Mouse (Mus musculus) retina, postnatal 7 days (tissue): Measurements from ENCODE around the gene Pkn3.
"Not testable (repeated sequence)": the region's sequence is repeated elsewhere in the genome, so short reads cannot be mapped to it uniquely, and the experiment has no call there.

ENCODE experiments used
- DNase-seq: peaks from one replicate; pipeline ENCODE4 v3.0.0-alpha.2; 2012; ENCODE audit warnings: low read depth, low spot score

Pkn3 gene

DNA sequence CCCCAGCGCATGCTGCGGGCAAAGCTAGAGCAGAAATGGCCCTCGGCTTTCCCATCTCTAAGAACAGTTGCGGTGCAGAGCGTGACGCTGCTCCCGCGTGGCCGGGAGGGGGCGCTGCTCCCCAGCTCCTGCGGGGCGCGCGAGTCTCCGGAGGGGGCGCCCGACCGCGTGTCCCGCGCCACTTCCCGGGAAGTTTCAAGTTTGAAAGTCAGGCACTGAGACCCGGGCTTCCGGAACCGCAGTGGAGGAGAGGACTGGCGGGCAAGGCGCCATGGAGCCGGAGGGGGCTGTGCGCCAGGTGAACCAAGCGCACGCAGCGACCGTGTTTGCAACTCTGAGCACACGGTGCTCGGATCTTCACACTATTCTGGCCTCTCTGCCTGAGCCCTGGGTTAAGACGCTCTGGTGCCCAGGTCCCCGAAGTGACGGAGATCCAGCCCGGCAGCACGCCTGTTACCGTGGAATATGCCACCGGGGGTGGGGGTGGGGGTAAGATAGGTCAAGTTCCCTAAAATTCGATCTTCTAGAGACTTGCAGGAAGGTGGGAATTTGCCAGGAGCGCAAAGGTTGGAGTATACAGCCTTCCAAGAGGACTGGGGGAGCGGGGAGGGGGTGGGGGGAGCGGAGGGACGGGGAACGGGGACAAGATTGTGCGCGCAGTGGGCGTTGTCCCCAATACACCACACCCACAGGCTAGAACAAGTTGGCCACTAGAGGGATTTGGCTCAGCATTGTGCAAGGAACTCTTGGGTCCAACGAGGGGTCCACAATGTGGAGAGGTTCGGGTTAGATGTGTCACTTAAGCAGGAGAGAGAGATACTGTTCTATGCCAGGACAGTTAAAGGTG lies at the start of gene Pkn3:
Gene Pkn3 (plus strand): TSS at position 183 of the 847 bp plus-strand sequence.
- peak; percentile 71 for DNase-seq

DNA sequence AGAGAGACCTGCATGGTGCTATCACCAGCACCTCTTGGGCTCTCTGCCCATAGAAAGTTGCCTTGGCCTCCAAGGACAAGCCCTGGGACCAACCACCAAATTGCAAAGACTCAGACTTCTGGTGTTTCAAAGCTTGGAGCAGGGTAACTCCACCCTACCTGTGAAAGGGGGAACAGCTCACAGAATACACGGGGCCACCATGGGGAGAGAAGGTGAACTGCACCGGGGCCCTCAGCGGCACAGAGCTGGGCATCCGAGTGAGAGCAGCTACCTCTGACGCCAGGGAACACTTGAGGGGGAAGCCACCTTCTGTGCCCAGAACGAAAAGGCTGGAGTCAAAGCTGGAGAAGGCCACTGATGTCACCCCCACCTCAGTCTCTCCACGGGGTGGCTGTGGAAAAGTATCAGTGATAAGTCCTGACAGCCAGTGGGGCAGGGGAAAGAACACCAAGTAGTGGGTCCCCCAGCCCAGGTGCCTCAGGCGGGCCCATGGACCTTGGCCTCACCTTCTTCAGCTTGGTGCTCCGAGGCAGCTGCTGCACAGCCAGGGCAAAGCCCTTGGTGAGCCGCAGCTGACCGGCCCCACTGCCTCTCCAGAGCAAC lies 45.1 kb upstream of the Pkn3 start:
- no peak for DNase-seq

DNA sequence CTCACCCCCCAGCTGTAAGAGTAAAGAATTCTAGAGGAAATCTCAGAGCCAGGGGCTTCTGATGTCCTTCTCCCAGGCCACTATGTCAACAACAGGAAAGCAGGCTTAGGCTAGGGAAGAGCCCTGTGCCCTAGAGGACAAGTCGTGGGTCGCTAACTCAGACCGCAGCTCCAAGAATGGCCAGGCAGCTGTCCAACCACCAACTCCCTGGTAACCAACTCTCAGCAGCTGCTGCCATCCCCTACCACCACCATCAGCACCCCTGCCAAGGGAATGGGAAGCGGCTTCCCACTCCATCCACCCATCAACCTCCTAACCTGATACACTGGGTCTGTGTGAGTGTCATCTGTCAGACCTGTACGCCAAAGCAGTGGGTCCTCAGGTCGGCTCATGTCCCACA lies 44.5 kb upstream of the Pkn3 start:
- DNase-seq = no peak

DNA sequence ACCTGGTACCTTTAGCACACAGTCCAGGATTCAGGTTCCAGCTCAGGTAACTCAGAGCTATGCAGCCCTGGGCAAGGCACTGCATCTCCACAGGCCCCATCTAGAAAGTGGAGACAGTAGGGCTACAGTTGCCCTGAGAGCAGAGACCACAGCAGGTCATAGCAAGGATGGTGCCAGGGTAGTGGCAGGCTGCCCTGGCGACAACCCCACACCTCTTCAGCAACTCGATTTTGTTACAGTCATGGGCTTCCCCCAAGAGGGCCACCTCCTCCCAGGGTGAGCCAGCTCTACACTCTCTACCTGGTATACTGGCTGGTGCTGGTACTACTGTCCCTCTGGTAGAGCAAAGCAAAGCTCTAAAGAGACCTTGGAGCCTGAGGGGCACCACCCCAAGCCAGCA lies 39.7 kb upstream of the Pkn3 start:
- no peak for DNase-seq

DNA sequence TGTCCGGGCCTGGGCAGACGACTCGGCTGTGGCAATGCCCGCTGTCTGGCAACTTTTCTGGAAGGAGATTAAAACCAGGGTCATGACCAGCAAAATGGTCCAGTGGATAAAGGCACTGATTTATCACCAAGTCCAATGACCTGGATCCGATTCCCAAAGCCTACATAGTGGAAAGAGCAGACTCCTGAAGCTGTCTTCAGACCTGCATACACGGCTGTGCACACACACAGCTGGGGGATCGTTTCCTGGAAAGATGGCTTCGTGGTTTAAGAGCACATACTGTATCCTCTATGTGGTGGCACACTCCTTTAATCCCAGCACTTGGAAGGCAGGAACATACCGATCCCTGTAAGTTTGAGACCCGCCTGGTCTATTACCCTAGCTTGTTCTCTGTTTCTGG lies 39.1 kb upstream of the Pkn3 start:
- no peak for DNase-seq

DNA sequence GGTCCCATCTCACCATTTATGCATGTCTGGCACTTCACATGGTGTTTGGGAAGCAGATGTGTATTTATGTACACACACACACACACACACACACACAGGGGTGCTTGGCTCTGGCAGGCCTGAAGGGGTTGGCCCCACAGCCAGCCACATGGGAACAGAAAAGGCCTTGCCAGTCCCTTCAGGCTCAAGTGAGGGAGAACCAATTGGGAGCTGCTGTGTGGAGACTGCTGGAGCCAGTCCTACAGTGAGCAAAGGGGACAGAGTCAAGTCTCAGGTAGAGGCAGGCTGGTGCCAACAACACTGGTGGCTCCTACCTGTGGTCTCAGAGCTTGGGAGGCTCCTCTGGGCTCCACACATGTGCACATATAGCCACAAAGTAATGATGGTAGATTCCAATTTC lies 37.8 kb upstream of the Pkn3 start:
- DNase-seq = no peak

DNA sequence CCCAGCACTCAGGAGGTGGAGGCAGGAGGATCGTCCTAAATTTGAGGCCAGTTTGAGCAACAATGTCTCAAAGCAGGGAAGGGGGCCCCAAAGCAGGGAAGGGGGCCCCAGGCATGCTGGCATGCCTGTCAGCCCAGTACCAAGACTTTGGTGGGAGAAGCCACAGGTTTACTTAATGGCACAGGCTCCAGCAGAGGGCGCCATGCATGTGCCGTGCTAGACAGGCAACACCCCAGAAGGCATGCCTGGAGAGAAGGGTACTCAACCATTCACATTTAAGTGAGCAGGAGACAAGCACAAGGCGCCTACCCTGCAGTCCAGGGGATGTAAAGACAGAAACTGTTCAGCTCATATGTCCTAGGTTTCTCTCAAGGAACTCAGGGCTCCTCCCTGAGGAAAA lies 35.0 kb upstream of the Pkn3 start:
- peak; percentile 72 for DNase-seq

DNA sequence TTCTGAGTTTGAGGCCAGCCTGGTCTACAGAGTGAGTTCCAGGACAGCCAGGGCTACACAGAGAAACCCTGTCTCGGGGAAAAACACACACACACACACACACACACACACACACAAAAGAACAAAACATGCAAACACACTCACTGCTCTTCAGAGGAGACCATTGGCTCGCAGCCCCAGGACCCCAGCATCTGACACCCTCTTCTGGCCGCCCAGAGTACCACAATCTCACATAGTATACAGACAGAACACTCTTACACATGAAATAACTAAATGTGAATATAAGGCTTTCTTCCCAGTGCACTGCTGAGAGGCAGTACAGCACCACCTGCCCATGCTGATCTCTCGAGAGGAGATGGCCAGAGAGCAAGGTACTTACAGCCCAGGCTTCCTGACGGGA lies 32.9 kb upstream of the Pkn3 start:
- no peak for DNase-seq

DNA sequence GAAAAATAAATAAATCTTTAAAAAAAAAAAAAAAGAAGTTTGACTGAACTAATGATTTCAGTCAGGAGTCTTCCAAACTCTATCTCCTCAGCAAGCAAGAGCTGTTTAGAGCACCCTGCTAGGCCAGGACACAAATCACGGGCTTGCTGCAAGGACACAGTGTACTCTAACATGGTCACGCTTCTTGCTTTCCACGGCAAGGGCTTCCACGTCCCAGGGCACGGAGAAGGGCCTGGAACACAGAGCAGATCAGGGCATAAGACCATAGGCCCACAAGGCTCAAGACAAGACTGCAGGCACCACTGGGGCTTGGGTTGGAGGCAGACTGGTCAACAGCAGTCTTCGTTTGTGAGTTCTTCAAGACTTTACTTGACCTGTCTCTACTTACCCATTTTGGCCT lies 30.4 kb upstream of the Pkn3 start:
- DNase-seq = no peak

DNA sequence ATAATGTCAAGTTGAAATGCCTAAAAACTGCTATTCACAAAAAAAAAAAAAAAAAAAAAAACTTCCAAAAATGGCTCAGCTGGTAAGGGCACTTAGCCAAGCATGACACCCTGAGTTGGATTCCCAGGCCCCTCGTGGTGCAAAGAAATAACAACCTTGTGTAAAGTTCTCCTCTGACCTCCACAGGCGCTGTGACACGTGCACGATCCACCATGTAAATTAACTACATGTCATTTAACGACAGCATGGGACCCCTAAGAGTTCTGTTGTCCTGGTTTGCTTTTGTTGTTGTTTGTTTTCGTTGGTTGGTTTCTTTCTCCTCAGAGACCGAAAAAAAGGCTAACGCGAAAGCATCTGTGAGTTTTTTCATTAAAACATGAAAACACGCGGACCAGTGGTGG lies 29.4 kb upstream of the Pkn3 start:
- DNase-seq = no peak

DNA sequence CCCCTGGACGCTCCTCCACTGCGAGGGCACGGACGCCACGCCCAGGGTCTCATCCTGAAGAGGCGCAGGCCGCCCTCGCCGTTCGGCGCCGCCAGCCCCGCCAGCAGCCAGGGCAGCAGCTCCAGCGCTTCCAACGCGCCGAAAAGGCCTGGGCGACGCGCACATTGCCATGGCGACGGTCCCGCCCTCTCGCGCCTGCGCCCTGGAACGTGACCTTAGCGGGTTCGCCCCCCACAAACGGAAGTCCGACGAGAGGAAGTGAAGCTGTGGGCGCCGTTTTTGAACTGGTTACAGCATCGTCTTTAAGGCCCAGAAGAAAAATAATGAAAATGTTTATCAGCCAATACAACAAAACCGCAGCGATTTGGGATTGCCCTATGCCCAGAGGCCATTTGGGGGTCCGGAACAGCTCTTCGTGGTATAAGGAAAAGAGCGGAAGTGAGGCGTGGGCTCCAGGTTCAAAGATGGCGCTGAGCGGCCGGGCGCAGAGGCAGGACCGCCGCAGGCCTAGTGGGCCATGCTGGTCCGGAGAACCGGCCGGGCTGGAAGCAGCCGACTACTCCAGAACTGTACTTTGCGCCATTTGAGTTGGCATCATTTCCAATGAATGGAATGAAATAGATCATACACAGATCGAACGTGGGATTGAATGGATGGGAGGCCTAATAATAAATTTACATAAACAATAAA lies 28.6 kb upstream of the Pkn3 start, which contains the start of gene Wdr34:
Gene Wdr34 (minus strand): TSS at position 183 of the 690 bp plus-strand sequence.
- DNase-seq = peak; percentile 97

DNA sequence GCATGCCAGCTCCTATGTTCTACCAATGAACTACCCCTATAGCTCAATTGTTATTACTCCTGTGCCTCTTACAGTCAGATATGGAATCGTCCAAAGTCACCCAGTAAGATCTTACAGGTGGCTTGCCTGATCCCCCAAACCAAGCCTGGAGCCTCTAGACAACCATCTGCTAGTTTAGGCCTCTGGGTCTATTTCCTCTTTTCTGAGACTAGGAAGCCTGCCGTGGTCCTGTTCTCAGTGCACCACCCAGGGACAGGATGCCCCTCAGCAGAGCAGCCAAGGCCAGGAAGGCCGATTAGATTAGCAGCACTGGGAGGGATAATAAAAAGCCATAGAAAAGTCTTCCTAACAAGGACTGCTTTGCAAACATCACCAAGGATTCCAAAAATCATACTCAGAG lies 27.7 kb upstream of the Pkn3 start:
- DNase-seq = no peak

DNA sequence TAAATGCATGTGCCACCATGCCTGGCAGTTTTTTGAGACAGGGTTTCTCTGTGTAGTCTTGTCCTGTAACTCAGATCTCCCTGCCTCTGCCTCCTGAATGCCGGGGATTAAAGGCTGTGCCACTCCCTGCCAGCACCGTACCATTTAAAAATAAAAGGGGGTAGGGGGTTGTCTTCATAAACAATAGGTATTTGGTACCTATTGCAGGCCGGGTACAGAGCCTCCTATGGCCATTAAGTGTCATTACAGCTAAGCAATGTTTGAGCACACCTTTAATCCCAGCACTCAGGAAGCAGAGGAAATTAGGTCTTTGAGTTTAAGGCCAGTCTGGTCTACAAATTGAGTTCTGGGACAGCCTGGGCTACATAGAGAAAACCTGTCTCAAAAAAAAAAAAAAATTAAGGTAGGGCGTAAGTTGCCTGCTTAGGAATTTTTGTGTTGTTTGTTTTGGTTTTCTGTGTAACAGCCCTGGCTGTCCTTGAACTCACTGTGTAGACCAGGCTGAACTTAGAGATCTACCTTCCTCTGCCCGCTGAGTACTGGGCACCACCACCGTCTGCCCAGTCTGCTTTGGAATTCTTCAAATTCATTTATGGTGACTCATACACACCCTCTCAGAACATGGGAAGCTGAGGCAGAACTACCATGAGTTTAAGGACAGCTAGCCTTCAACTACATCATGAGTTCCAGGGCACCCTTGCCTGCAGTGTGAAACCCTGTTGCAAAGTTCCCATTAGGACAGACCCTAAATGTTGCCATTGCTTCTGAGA lies 25.3 kb upstream of the Pkn3 start:
- no peak for DNase-seq

DNA sequence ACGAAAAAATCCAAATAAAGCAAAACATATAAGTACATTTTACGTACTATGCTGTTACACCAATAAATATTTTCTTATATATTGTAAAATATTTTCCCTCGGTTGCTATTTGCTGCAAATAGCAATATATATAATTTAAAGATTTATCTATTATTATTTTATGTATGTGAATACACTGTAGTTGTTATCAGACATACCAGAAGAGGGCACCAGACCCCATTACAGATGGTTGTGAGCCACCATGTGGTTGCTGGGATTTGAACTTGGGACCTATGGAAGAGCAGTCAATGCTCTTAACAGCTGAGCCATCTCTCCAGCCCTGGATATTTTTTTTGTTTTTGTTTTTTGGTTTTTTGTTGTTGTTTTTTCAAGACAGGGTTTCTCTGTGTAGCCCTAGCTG lies 22.2 kb upstream of the Pkn3 start:
- not testable (repeated sequence) for DNase-seq

DNA sequence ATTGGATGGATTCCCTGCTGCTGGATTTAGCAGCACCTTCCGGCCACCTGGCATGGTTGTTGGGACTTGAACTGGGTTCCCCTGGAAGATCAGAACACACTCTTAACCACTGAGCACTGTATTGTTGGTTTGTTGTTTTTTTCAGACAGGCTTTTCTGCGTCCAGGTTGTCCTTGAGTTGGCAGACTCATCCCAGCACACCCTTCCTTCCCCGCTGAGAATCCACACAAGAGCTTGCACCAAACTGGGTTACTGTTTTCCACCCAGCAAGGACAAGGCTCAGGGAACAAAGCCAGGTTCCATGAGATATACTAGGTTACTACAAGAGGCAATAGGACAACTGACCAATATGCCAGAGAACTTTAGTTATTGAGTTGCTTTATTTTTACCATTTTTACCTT lies 20.7 kb upstream of the Pkn3 start:
- no peak for DNase-seq

DNA sequence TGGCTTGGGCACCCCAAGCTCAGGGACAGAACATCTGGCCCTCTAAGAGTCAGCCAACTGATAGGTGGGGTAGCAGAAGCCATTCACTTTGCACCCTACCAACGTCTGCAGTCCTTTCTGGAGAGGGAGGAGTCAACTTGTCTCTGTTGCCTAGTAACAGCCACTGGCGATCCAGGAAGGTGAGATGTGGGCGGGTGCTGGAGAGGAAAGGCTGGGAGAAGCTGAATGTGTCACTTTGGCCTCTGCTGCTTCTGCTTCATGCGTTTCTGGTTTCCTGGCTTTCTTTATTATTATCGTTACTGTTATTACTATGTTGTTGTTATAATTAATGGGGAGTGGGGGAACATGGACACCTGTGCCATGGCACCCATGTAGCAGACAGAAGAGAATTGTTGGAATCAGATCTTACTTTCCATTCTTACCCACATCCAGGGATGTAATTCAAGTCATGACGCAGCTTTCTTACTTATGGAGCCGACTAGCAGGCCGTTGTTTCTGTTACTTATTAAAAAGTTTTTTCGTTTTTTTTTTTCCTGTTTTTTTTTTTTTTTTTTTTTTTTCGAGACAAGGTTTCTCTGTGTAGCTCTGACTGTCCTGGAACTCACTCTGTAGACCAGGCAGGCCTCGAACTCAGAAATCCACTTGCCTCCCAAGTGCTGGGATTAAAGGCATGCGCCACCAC lies 20.1 kb upstream of the Pkn3 start, which contains the start of gene Set:
Gene Set (plus strand): TSS at position 156 of the 682 bp plus-strand sequence.
- no peak for DNase-seq

DNA sequence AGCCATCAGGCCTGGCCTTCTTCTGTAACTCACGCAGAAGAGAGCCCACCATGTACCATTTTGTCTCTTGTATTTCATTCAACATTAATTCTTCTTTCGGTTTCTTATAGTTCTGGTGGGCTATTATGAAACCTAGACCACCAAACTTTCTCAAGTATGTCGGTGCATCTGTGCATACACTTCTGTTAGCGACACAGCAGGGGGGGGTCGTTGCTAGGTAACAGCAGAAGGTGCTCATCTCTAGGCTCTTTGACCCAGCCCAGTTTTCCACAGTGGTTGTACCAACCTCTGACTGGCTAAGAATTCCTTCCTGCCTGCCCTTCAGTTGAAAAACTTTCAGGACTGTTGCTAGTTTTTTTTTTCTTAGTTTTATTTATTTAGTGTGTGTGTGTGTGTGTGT lies 19.1 kb upstream of the Pkn3 start:
- no peak for DNase-seq

DNA sequence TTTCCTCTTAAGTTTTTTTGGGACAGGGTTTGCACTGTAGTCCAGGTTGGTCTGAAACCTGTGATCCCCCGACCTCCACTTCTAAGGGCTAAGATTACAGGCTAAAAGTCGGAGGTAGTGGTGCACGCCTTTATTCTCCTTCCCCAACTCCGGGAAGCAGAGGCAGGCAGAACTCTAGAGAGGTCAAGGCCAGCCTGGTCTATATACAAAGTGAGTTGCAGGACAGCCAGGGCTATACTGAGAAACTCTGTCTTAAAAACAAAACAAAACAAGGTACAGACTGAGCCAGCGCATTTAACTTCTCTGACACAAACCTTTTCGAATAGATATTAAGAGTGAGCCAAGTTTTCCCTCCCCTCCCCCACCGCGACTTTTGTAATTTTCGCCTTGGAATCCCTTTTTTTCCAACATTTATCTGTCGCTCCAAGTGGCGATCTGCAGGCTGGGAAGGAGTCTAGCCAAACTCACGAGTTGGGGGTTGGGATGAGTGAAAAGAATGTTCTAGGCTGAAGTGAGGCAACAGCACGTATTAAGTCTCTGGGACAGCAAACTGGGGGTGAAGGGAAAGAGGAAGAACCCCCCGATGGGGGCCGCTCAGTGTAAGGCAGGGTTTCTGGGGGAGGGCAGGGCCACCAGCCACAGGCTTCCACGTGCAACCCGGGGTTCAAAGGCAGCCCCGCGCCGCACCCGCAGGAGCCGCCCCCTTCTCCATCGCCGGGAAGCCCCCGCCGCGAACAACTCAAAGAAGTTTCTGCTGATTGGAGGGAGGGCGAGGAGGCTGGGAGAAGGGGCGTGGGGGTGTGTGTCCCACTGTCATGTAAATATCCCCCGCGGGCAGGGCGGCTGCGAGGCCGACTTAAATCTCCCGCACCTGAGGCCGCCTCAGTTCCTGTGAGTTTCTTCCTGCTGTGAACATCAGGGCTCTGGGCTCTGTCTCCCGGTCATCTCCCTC lies 16.0 kb upstream of the Pkn3 start:
- DNase-seq = no peak

DNA sequence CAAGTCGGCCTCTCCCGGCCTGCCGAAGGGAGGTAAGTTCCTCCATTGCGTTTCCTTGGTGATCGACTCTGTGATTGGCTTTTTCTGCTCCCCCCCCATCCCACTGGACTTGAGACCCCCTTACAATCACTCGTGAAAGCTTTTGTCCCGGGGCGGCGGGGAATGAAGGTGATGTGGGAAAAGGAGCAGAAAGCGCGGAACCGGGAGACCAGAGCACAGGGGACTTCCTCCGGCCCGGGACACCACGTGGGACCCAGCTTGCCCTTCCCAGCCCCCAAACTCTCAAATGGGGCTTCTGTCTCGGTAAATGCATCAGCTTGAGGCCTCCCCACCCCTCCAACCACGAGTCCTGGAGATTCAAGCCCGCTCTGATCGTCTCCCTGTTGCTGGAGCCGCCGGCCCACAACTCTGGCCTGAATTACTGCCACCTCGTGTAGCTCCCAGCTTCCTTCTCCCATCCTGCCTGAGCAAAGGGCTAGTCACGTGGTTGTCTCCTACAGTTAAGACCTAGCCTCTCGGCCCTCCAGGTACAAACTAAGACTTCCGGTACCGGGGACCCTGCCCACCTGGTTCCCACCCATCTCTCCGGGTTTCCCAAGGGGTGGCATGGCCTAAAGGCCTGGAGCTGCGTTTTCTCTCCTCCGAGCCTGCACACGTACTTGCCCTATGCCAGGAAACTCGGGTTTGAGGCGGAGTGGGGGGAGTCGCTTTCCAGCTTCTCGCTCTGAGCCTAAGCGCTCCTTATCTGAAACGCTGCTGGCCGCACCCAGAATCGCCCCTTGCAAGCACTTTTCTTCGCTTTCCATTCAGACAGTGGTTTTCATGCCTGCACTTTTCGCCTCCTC lies 15.0 kb upstream of the Pkn3 start:
- peak; percentile 30 for DNase-seq
